Mouse (Mus musculus) ZHBTc4 (cell line): ENCODE measurements around the gene Esp6.
"Not testable (repeated sequence)": the region's sequence is repeated elsewhere in the genome, so short reads cannot be mapped to it uniquely, and the experiment has no call there.

Experiments used
- DNase-seq: peaks from one replicate; pipeline ENCODE4 v3.0.0-alpha.2; 2011; ENCODE audit warnings: low read depth, low spot score

Gene Esp6

DNA sequence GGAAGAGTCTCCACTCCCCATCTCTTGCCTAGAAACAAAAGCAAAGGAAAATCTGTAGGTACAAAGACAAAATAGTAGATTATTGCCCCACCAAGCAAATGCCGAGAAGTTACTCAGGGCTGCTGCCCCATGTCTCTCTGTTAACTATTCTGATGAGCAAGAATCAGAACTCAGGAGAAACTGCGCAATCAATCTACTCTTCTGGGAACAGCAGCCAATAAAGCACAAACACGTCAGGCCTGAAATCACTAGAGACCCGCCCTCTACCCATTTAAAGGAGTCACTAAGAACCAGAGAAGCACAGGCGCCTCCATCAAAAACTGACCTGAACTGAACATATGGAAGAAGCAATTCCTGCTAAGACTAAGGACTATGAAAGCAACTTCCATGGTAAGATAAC is at the start of gene Esp6:
Gene Esp6 (plus strand): TSS at position 301 of the 400 bp plus-strand sequence.
- no peak for DNase-seq

DNA sequence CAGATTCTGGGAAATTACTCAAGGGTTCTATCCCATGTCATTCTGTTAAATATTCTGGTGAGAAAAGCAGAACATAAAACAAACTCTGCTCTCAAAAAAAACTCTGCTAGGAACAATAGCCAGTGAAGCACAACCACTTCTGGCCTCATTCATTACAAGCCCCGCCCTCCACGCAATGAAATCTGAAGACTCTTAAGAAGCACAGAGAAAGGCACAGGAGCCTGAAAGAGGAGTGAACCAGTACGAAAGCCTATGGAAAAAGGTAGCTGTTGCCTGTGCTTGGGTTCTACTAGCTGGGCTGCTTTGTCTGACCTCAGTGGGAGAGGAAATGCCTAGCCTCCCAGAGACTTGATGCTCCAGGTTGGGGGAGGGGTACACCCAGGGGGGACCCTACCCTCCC is 41.5 kb upstream of the Esp6 start, which contains the start of gene Esp8:
Gene Esp8 (plus strand): TSS at position 205 of the 400 bp plus-strand sequence.
- DNase-seq: peak; percentile 56

DNA sequence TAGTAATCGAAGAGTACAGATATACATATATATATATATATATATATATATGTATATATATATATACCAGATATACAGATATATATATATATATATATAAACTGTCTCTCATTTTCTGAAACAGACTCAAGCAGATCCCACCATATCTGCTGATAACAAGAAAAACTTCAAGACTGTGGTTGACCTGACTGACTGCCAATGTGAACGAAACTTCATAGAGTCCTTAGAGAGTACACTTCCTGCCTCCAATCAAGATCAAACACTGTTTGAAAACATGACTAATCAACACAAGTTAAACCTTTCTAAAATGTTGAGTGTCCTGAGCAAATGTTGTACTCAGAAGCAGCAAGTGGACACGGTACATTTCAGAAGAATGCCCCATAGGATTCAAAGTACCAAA is 31.5 kb upstream of the Esp6 start:
- no peak for DNase-seq

GRCm38 (mm10) chr17:40531147-40531546 is 30.2 kb upstream of the Esp6 start:
- DNase-seq: no peak

DNA sequence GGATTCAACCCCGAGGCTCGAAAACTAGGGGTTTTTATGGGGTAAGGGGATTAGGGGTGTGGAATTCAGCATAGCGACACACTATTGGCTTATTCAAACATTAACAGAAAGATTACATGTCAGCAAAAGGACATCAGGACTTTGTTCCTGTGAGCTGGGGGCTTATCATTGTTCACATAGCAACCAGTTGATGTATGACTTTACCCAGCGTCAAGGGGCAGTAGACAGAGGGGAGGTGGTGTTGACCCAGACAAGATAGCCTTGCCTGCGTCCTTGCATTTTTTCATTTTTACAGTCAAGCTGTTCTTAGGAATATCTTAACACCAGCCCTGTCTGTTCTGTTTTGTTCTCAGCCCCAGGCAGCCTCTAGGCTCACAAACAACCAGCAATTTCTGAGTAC is 14.3 kb upstream of the Esp6 start:
- not testable (repeated sequence) for DNase-seq

GRCm38 (mm10) chr17:40553470-40553869 is 7.8 kb upstream of the Esp6 start:
- no peak for DNase-seq

DNA sequence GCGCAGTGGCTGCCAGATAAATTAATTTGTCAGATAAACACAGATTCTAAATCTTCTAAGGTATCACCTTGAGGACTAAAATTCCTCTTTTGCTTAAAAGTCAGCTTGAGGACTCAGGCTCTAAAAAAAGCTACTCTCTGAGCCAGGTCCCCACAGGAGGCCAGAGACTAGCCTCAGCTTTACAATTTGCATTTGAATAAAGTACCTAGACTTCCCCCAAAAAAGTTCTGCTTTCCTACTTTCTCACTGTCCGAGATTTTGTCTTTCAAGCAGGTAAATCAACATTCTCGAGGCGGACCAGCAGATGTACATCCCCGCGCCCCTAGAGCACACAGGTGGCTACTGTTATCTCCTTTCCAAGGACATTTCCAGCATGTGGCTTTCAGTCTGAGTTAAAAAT is 22.6 kb downstream of the Esp6 start:
- peak; percentile 32 for DNase-seq

DNA sequence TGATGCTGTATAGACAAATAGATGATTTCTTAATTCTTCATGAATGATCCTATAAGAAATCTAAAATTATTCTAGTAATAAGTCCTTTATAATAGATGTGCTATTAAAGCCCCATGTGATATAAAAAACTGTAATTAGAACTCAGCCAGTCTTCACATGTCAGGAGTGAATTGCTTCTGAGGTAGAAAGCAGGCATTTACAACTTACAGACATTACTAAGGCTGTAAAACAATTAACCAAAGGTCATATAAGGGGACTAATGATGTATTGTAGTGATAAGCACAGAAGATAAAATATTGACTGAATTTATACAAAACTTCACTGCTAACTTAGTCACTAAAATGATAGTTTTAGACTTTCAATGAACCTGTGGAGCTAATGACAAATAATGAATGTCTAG is 30.0 kb downstream of the Esp6 start:
- no peak for DNase-seq

GRCm38 (mm10) chr17:40598294-40598693 is 37.0 kb downstream of the Esp6 start, which contains the start of gene Esp4:
Gene Esp4 (plus strand): TSS chr17:40598594.
- no peak for DNase-seq
